In the genomic region with DNA sequence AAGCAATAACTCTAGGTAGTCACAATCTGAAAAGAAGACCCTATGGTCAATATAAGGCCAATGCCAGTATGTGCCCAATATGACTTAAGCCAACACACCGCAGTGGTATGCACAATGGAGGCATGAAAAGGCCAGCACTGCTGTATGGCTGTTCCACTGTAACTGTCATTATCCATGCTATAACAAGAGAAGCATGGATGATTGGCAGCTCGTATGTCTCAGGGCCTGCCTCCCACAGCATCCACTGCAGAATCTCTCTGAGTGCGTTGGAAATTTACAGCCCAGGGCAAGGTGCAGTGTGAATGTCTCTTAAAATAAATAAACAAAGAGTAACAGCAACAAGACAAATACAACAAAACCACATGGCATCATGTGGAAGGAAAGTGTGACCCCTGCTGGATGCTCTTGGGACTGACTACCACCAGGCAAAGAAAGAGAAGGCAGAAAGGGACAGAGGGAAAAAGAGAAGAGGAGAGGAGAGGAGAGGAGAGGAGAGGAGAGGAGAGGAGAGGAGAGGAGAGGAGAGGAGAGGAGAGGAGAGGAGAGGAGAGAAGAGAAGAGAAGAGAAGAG, we compare ENCODE assay signal across 9 mouse cellular contexts. TPM values are rescaled to one million over a fixed set of nuclear protein-coding genes. Genes with fewer than 3 reads are reported as not detected.
DNase-seq lines count a peak whose midpoint lies in the region; ATAC-seq lines count a peak whose summit lies in the region.
"Had no signal": no experiment of that assay in that cellular context is flagged by ENCODE, and none has a peak within 500 bp of the region (broad histone marks: within the 10 kb centered on the region; RNA-seq: fewer than 3 reads in every experiment).

No protein-coding gene starts in this region.

- intact Hi-C loops in left cerebral cortex, postnatal 10 days (cut with DNase I), result loop anchor here (2.0 kb wide), 1 partner anchor 62 kb away; no protein-coding TSS in a partner anchor

- H3K4me1 ChIP-seq in intestine, embryonic 14.5 days (replicated peaks; ENCODE audit: control insufficient read depth, insufficient read depth, low read length), result peaks cover 6% of the 10 kb centered on the region
- no peaks in the 10 kb centered on the region for H3K4me1 ChIP-seq in intestine, embryonic 15.5 days (replicated peaks)
- H3K4me1 ChIP-seq in neural tube, embryonic 11.5 days (ENCODE audit: control insufficient read depth, insufficient read depth, low read length), result no peaks in the 10 kb centered on the region

- H3K27me3 ChIP-seq in intestine, embryonic 14.5 days (replicated peaks; ENCODE audit: control insufficient read depth, insufficient read depth, low read length), result no peaks in the 10 kb centered on the region
- no peaks in the 10 kb centered on the region for H3K27me3 ChIP-seq in intestine, embryonic 15.5 days (replicated peaks)
- no peaks in the 10 kb centered on the region for H3K27me3 ChIP-seq in neural tube, embryonic 11.5 days (ENCODE audit: control insufficient read depth, insufficient read depth, low read length)

- H3K4me3 ChIP-seq in intestine, embryonic 14.5 days (ENCODE audit: low read depth, low read length), result no peak overlapping the region
- no peak overlapping the region for H3K4me3 ChIP-seq in intestine, embryonic 15.5 days (replicated peaks)
- no peak overlapping the region for H3K4me3 ChIP-seq in neural tube, embryonic 11.5 days (ENCODE audit: low read depth, low read length)
- H3K4me3 ChIP-seq: limb, embryonic 12.5 days had no signal

- no peak for ATAC-seq in intestine, embryonic 14.5 days (replicated peaks; ENCODE audit: low FRiP score, low TSS enrichment, low read depth)
- no peak for ATAC-seq in intestine, embryonic 15.5 days
- peak; percentile 58 for ATAC-seq in granulocyte monocyte progenitor cell, adult 5-6 weeks (replicated peaks; ENCODE audit: poor library complexity, severe bottlenecking)
- no peak for ATAC-seq in neural tube, embryonic 11.5 days (ENCODE audit: insufficient read depth, low FRiP score, low TSS enrichment)

- 37% methylated on average over 3 of the region's 3 CpGs for WGBS in intestine, embryonic 14.5 days
- 41% methylated on average over 3 of the region's 3 CpGs for WGBS in intestine, embryonic 15.5 days
- WGBS in neural tube, embryonic 11.5 days, result 47% methylated on average over 3 of the region's 3 CpGs

- H3K36me3 ChIP-seq in intestine, embryonic 14.5 days (ENCODE audit: control insufficient read depth, insufficient read depth, low read length), result no peaks in the 10 kb centered on the region
- H3K36me3 ChIP-seq in intestine, embryonic 15.5 days, result no peaks in the 10 kb centered on the region
- H3K36me3 ChIP-seq in neural tube, embryonic 11.5 days (ENCODE audit: control insufficient read depth, insufficient read depth, low read length), result no peaks in the 10 kb centered on the region
- H3K36me3 ChIP-seq: limb, embryonic 12.5 days had no signal

- no peak overlapping the region for H3K4me2 ChIP-seq in intestine, embryonic 14.5 days (ENCODE audit: low read length)
- H3K4me2 ChIP-seq in intestine, embryonic 15.5 days (replicated peaks), result no peak overlapping the region
- no peak overlapping the region for H3K4me2 ChIP-seq in neural tube, embryonic 11.5 days (ENCODE audit: low read depth)

- H3K9ac ChIP-seq in intestine, embryonic 14.5 days (ENCODE audit: low read length), result no peak overlapping the region
- H3K9ac ChIP-seq in intestine, embryonic 15.5 days, result no peak overlapping the region
- peak overlapping the region; percentile 2; the same call in 1 of the 2 replicates for H3K9ac ChIP-seq in neural tube, embryonic 11.5 days (ENCODE audit: low read length)
- H3K9ac ChIP-seq: limb, embryonic 12.5 days had no signal

- no peak overlapping the region for H3K27ac ChIP-seq in intestine, embryonic 14.5 days (ENCODE audit: low read depth)
- no peak overlapping the region for H3K27ac ChIP-seq in intestine, embryonic 15.5 days
- H3K27ac ChIP-seq in neural tube, embryonic 11.5 days (ENCODE audit: low read depth, low read length), result no peak overlapping the region
- H3K27ac ChIP-seq: limb, embryonic 12.5 days had no signal

- H3K9me3 ChIP-seq in intestine, embryonic 14.5 days (ENCODE audit: control insufficient read depth, low read length), result no peaks in the 10 kb centered on the region
- H3K9me3 ChIP-seq in intestine, embryonic 15.5 days, result no peaks in the 10 kb centered on the region
- no peaks in the 10 kb centered on the region for H3K9me3 ChIP-seq in neural tube, embryonic 11.5 days (ENCODE audit: control insufficient read depth, low read length)
- H3K9me3 ChIP-seq: limb, embryonic 12.5 days had no signal

- DNase-seq in intestine, embryonic 14.5 days (ENCODE audit: low spot score), result peak; percentile 67
- DNase-seq in Muller cell, postnatal 12 days (ENCODE audit: inconsistent ontology term), result peak; percentile 73
- DNase-seq in cerebellum, postnatal 25 days, result peak; percentile 64 to 78
- DNase-seq in left cerebral cortex, postnatal 10 days (ENCODE audit: extremely low spot score in 1 of 2, low spot score in 2 of 2), result peak; percentile 61 to 67
- peak; percentile 79 for DNase-seq in neural tube, embryonic 11.5 days (ENCODE audit: low spot score)
- no peak for DNase-seq in natural killer cell, adult 2 months (ENCODE audit: low spot score in 2 of 2)

RNA-seq across cellular contexts. Expression of a gene that starts 54.7 kb away (rescaled TPM):
- polyA plus RNA-seq in intestine, embryonic 14.5 days (2014; fragmentation: Nextera tagmentation; extraction: Ambion mirVana), result not detected in 2 replicates
- not detected in 2 replicates for polyA plus RNA-seq in intestine, embryonic 15.5 days (2015; fragmentation: Nextera tagmentation; extraction: Ambion mirVana)
- not detected in 2 replicates for total RNA-seq in granulocyte monocyte progenitor cell, adult 5-6 weeks (2014; fragmentation: Nextera tagmentation)
- not detected in 2 replicates for total RNA-seq in granulocyte monocyte progenitor cell, adult 5-6 weeks (2017)
- total RNA-seq in left cerebral cortex, postnatal 10 days (2021), result not detected
- polyA plus RNA-seq in neural tube, embryonic 11.5 days (2014; fragmentation: Nextera tagmentation; extraction: Ambion mirVana), result 0.08 and 0.12 TPM in 2 replicates

Comparison
In these comparisons a context has a peak if more than half of its experiments do, and no peak if none do; other contexts are left out.
1. DNase-seq: peak in intestine, embryonic 14.5 days (single experiment), Muller cell, postnatal 12 days (single experiment), cerebellum, postnatal 25 days (2 of 2), left cerebral cortex, postnatal 10 days (2 of 2) and neural tube, embryonic 11.5 days (single experiment); none in natural killer cell, adult 2 months (0 of 2).